Mouse (Mus musculus): Measurements from ENCODE around the gene Tmtc4. TPM values are rescaled to one million over a fixed set of nuclear protein-coding genes. Genes with fewer than 3 reads are reported as not detected.

The Tmtc4 gene
- polyA plus RNA-seq (2012; ENCODE audit: low replicate concordance): 0.41 and 0.44 TPM in 2 replicates

GRCm38 (mm10) chr14:122983226-122984215, at the start of gene Tmtc4:
Gene Tmtc4 (minus strand): TSS chr14:122984035.

GRCm38 (mm10) chr14:122913657-122914056, 70.2 kb downstream of the Tmtc4 start, which contains the start of gene Ggact:
Gene Ggact (minus strand): TSS chr14:122913757.

Other genes starting within 250 kb of the Tmtc4 start
- gene Ggact, start 70.3 kb downstream of the Tmtc4 start, polyA plus RNA-seq (2012; ENCODE audit: low replicate concordance): 25.8 and 80.5 TPM in 2 replicates

Measured in leukemia stem cell, adult 10-12 weeks (primary cell).